7 mouse cellular contexts compared by ENCODE assay signal in the genomic region with DNA sequence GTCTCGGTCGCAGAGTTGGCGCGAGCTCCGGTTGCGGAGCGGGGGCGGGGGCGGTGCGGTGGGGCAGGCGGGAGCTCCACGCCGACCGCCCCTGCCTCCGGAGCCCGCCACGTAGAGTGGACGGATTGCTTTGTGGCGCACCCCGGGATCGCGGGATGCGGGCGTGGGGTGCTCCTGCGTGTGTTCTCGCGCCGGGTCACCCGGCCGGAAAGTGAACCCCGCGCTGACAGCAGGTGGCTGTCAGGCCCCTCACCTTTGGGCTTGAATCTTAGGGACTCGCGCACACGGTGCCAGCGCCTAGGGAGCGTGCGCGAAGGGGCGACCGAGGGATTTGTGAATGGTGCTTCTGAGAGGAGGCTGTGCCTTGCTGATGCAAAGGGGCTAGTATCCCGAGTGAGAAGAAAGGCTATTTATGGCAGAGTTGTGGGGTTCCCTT. TPM values are rescaled to one million over a fixed set of nuclear protein-coding genes. Genes with fewer than 3 reads are reported as not detected.
DNase-seq lines count a peak whose midpoint lies in the region; ATAC-seq and TF ChIP-seq lines count a peak whose summit lies in the region.

No protein-coding gene starts in this region.

- TF ChIP-seq POLR2A in embryonic fibroblast, embryonic 13.5 days (IDR thresholded peaks at IDR 0.05; ENCODE audit: low read depth, low read length): no peak

- no peak overlapping the region for H3K27ac ChIP-seq in embryonic fibroblast, embryonic 13.5 days (ENCODE audit: insufficient read depth, low read length)
- H3K27ac ChIP-seq in hindbrain, embryonic 14.5 days: peak overlapping the region; percentile 93
- H3K27ac ChIP-seq in midbrain, embryonic 11.5 days (ENCODE audit: low read depth, low read length): peak overlapping the region; percentile 54
- peak overlapping the region; percentile 36; the same call in 1 of the 2 replicates for H3K27ac ChIP-seq in stomach, embryonic 15.5 days

- intact Hi-C loops in left cerebral cortex, postnatal 14 days (cut with DNase I): loop anchor here (5.0 kb wide), 2 partner anchors 118 to 122 kb away; no protein-coding TSS in a partner anchor

- H3K4me3 ChIP-seq in embryonic fibroblast, embryonic 13.5 days (ENCODE audit: insufficient read depth, low read length): peak overlapping the region; percentile 55
- peak overlapping the region; percentile 92 for H3K4me3 ChIP-seq in hindbrain, embryonic 14.5 days (replicated peaks; ENCODE audit: low read length)
- H3K4me3 ChIP-seq in midbrain, embryonic 11.5 days (ENCODE audit: low read depth, low read length): peak overlapping the region; percentile 80
- H3K4me3 ChIP-seq in stomach, embryonic 15.5 days (replicated peaks): peak overlapping the region; percentile 51

- no peak for TF ChIP-seq CTCF in embryonic fibroblast, embryonic 13.5 days (IDR thresholded peaks at IDR 0.05; ENCODE audit: borderline replicate concordance, insufficient read depth, low read length)

- H3K9me3 ChIP-seq in hindbrain, embryonic 14.5 days (ENCODE audit: control insufficient read depth, low read length): no peaks in the 10 kb centered on the region
- no peaks in the 10 kb centered on the region for H3K9me3 ChIP-seq in midbrain, embryonic 11.5 days (ENCODE audit: control insufficient read depth, low read length)
- H3K9me3 ChIP-seq in stomach, embryonic 15.5 days: no peaks in the 10 kb centered on the region

- under 1% methylated on average over 42 of the region's 42 CpGs for WGBS in hindbrain, embryonic 14.5 days
- WGBS in midbrain, embryonic 11.5 days: under 1% methylated on average over 32 of the region's 42 CpGs
- under 1% methylated on average over 42 of the region's 42 CpGs for WGBS in stomach, embryonic 15.5 days

- no peaks in the 10 kb centered on the region for H3K27me3 ChIP-seq in hindbrain, embryonic 14.5 days (ENCODE audit: control insufficient read depth, insufficient read depth, low read length)
- H3K27me3 ChIP-seq in midbrain, embryonic 11.5 days (ENCODE audit: control insufficient read depth, insufficient read depth, low read length): no peaks in the 10 kb centered on the region
- H3K27me3 ChIP-seq in stomach, embryonic 15.5 days (replicated peaks): no peaks in the 10 kb centered on the region

- ATAC-seq in hindbrain, embryonic 14.5 days (ENCODE audit: low FRiP score): peak; percentile 68
- ATAC-seq in midbrain, embryonic 11.5 days (ENCODE audit: low FRiP score): peak; percentile 65
- peak; percentile 38; the same call in 1 of the 2 replicates for ATAC-seq in stomach, embryonic 15.5 days (ENCODE audit: insufficient read depth, low FRiP score, low read depth)

- no peaks in the 10 kb centered on the region for H3K4me1 ChIP-seq in embryonic fibroblast, embryonic 13.5 days (ENCODE audit: control insufficient read depth, insufficient read depth, low read length)
- peaks cover 28% of the 10 kb centered on the region for H3K4me1 ChIP-seq in hindbrain, embryonic 14.5 days (replicated peaks; ENCODE audit: control insufficient read depth, insufficient read depth, low read length)
- 0 out of 2 replicates have a peak, but pooled peaks cover 2% of the 10 kb centered on the region for H3K4me1 ChIP-seq in midbrain, embryonic 11.5 days (ENCODE audit: control insufficient read depth, insufficient read depth, low read length)
- H3K4me1 ChIP-seq in stomach, embryonic 15.5 days: peaks cover 3% of the 10 kb centered on the region; the same call in 1 of the 2 replicates

- H3K36me3 ChIP-seq in hindbrain, embryonic 14.5 days (replicated peaks; ENCODE audit: control insufficient read depth, insufficient read depth): no peaks in the 10 kb centered on the region
- no peaks in the 10 kb centered on the region for H3K36me3 ChIP-seq in midbrain, embryonic 11.5 days (ENCODE audit: control insufficient read depth, insufficient read depth, low read length)
- H3K36me3 ChIP-seq in stomach, embryonic 15.5 days: no peaks in the 10 kb centered on the region

- peak; percentile 38 to 47 for DNase-seq in B cell, adult 2 months
- DNase-seq in CD4-positive helper T cell, adult 2 months (ENCODE audit: low read depth, low spot score): peak; percentile 6
- DNase-seq in hindbrain, embryonic 14.5 days (ENCODE audit: low spot score): peak; percentile 52
- peak; percentile 37 to 50 for DNase-seq in left cerebral cortex, postnatal 14 days (ENCODE audit: low spot score in 2 of 2)
- peak; percentile 95 for DNase-seq in midbrain, embryonic 11.5 days (ENCODE audit: low spot score, missing footprints)

- H3K9ac ChIP-seq in hindbrain, embryonic 14.5 days: peak overlapping the region; percentile 89
- peak overlapping the region; percentile 85 for H3K9ac ChIP-seq in midbrain, embryonic 11.5 days (ENCODE audit: low read length)
- H3K9ac ChIP-seq in stomach, embryonic 15.5 days: peak overlapping the region; percentile 47; the same call in 1 of the 2 replicates

- H3K4me2 ChIP-seq in hindbrain, embryonic 14.5 days (replicated peaks): peak overlapping the region; percentile 69
- peak overlapping the region; percentile 98 for H3K4me2 ChIP-seq in midbrain, embryonic 11.5 days
- peak overlapping the region; percentile 74 for H3K4me2 ChIP-seq in stomach, embryonic 15.5 days

RNA-seq across cellular contexts. Expression of gene Ccser1, which starts 0.7 kb away (rescaled TPM):
- polyA plus RNA-seq in embryonic fibroblast, embryonic 13.5 days (2011; ENCODE audit: insufficient read length, low read depth, missing spikeins): 1.3 and 5.3 TPM in 2 replicates
- 23.9 and 28.2 TPM in 2 replicates for polyA plus RNA-seq in hindbrain, embryonic 14.5 days (2014; fragmentation: Nextera tagmentation; extraction: Ambion mirVana)
- 10 to 100 TPM; 24.8 to 30.4 TPM for total RNA-seq in left cerebral cortex, postnatal 14 days (2021)
- 5.7 and 6.1 TPM in 2 replicates for polyA plus RNA-seq in midbrain, embryonic 11.5 days (2014; fragmentation: Nextera tagmentation; extraction: Ambion mirVana)
- 6.1 and 7.0 TPM in 2 replicates for polyA plus RNA-seq in stomach, embryonic 15.5 days (2015; fragmentation: Nextera tagmentation; extraction: Ambion mirVana)

Comparison
In these comparisons a context has a peak if more than half of its experiments do, and no peak if none do; other contexts are left out.
1. DNase-seq: peak in every context shown above with its lines; median percentile 95 in midbrain, embryonic 11.5 days; 52 in hindbrain, embryonic 14.5 days; 44 in left cerebral cortex, postnatal 14 days; 42 in B cell, adult 2 months; 6 in CD4-positive helper T cell, adult 2 months.